Mouse (Mus musculus) myocyte (in vitro differentiated cells): ENCODE measurements around the gene Slc25a42. TPM values are rescaled to one million over a fixed set of nuclear protein-coding genes. Genes with fewer than 3 reads are reported as not detected.

Source experiments
- H3K27me3 ChIP-seq: one replicate; pipeline ENCODE4 v1.6.1; 2011; ENCODE audit not compliant: control insufficient read depth, insufficient read depth, insufficient read length
- H3K36me3 ChIP-seq: one replicate; pipeline ENCODE4 v1.6.1; 2011; ENCODE audit not compliant: control insufficient read depth, insufficient read depth
- H3K4me2 ChIP-seq: one replicate; pipeline ENCODE4 v1.6.1; 2011; ENCODE audit warnings: low read depth, control low read depth
- H3K4me3 ChIP-seq: one replicate; pipeline ENCODE4 v1.5.1; 2011; ENCODE audit warnings: mild to moderate bottlenecking, control low read depth, moderate library complexity
- H3K79me2 ChIP-seq: one replicate; pipeline ENCODE4 v1.6.1; 2011; ENCODE audit not compliant: control insufficient read depth, insufficient read depth
- H3ac ChIP-seq: one replicate; pipeline ENCODE4 v1.6.1; 2011; ENCODE audit not compliant: control insufficient read depth, insufficient read length
- CEBPB ChIP-seq: IDR thresholded peaks from 2 replicates; pipeline ENCODE4 v1.6.1; 2011; ENCODE audit warnings: mild to moderate bottlenecking, moderate library complexity; ENCODE audit not compliant: poor library complexity, insufficient read depth, severe bottlenecking
- E2F4 ChIP-seq: IDR thresholded peaks from one replicate; pipeline ENCODE4 v1.6.1; 2011; ENCODE audit warnings: mild to moderate bottlenecking, control low read depth, moderate library complexity; ENCODE audit not compliant: insufficient read depth
- MAX ChIP-seq: IDR thresholded peaks from one replicate; pipeline ENCODE4 v1.6.1; 2011; ENCODE audit warnings: low read depth, mild to moderate bottlenecking, control low read depth
- MYOD1 ChIP-seq, 3 experiments: IDR thresholded peaks; one replicate each; pipeline ENCODE4 v1.6.1; 2011; ENCODE audit warnings: control low read depth in 2 of 3, low read depth in 2 of 3, mild to moderate bottlenecking in 2 of 3, moderate library complexity in 1 of 3; ENCODE audit not compliant: insufficient read length in 2 of 3, control insufficient read depth in 1 of 3
- MYOG ChIP-seq, 3 experiments: IDR thresholded peaks; one replicate each; pipeline ENCODE4 v1.6.1; 2011; ENCODE audit warnings: control low read depth in 2 of 3, low read depth in 2 of 3, mild to moderate bottlenecking in 2 of 3; ENCODE audit not compliant: insufficient read length in 2 of 3, control insufficient read depth in 1 of 3, insufficient read depth in 1 of 3
- POLR2A ChIP-seq: IDR thresholded peaks from one replicate; pipeline ENCODE4 v1.6.1; 2011; ENCODE audit warnings: low read depth, mild to moderate bottlenecking, control low read depth, moderate library complexity; ENCODE audit not compliant: insufficient read length
- POLR2AphosphoS2 ChIP-seq: IDR thresholded peaks from one replicate; pipeline ENCODE4 v1.6.1; 2011; ENCODE audit warnings: low read depth, control low read depth; ENCODE audit not compliant: insufficient read length
- REST ChIP-seq: IDR thresholded peaks from one replicate; pipeline ENCODE4 v1.6.1; 2011; ENCODE audit warnings: mild to moderate bottlenecking, control low read depth, moderate library complexity; ENCODE audit not compliant: insufficient read depth, insufficient read length
- SRF ChIP-seq: IDR thresholded peaks from one replicate; pipeline ENCODE4 v1.6.1; 2011; ENCODE audit warnings: low read depth; ENCODE audit not compliant: control insufficient read depth, insufficient read length
- TCF12 ChIP-seq: IDR thresholded peaks from one replicate; pipeline ENCODE4 v1.6.1; 2011; ENCODE audit warnings: mild to moderate bottlenecking, control low read depth; ENCODE audit not compliant: poor library complexity, insufficient read depth, severe bottlenecking
- TCF3 ChIP-seq: IDR thresholded peaks from one replicate; pipeline ENCODE4 v1.6.1; 2011; ENCODE audit warnings: low read depth, control low read depth; ENCODE audit not compliant: insufficient read length
- USF1 ChIP-seq: IDR thresholded peaks from one replicate; pipeline ENCODE4 v1.6.1; 2011; ENCODE audit warnings: low read depth, mild to moderate bottlenecking, control low read depth, moderate library complexity
- polyA plus RNA-seq: library from polyadenylated mRNA; unstranded; fragments of >200 nt; fragmentation: generic; extraction: Trizol; gene quantifications from one replicate; pipeline ENCODE4 v1.2.1, GENCODE M21; 2012; ENCODE audit warnings: missing spikeins

Gene Slc25a42
- polyA plus RNA-seq, 1 experiment, result 2.6 TPM

- peak within 1 kb of the TSS; percentile 79 for H3K4me2 ChIP-seq
Measured at GRCm38 (mm10) chr8:70172043-70172681, 39.9 kb downstream of the Slc25a42 start, which contains the start of gene Tmem161a. Tmem161a (plus strand) TSS chr8:70172356.

GRCm38 (mm10) chr8:70171240-70171639 lies 40.9 kb downstream of the Slc25a42 start:
- no peak overlapping the region for H3K4me3 ChIP-seq
- H3K36me3 ChIP-seq, result no peaks in the 10 kb centered on the region
- peaks cover 2% of the 10 kb centered on the region for H3K27me3 ChIP-seq
- no peak for TF ChIP-seq CEBPB
- TF ChIP-seq MYOG (IDR thresholded peaks at IDR 0.05; ENCODE audit: control insufficient read depth in 1 of 3, insufficient read depth in 1 of 3, insufficient read length in 2 of 3, low read depth in 2 of 3), result no peak
- TF ChIP-seq SRF, result no peak
- no peak for TF ChIP-seq USF1
- H3ac ChIP-seq, result no peak overlapping the region
- H3K4me2 ChIP-seq, result no peak overlapping the region
- peaks cover 16% of the 10 kb centered on the region for H3K79me2 ChIP-seq

More at GRCm38 (mm10) chr8:70172043-70172681, 39.9 kb downstream of the Slc25a42 start, which contains the start of gene Tmem161a:
- TF ChIP-seq POLR2AphosphoS2, result peak; percentile 78
- TF ChIP-seq REST, result no peak
- TF ChIP-seq POLR2A, result peak; percentile 86
- TF ChIP-seq MYOD1 (IDR thresholded peaks at IDR 0.05; ENCODE audit: control insufficient read depth in 1 of 3, insufficient read length in 2 of 3, low read depth in 2 of 3), result no peak
- TF ChIP-seq CEBPB, result no peak
- no peak for TF ChIP-seq TCF3
- no peak for TF ChIP-seq E2F4
- no peak for TF ChIP-seq MYOG (IDR thresholded peaks at IDR 0.05; ENCODE audit: control insufficient read depth in 1 of 3, insufficient read depth in 1 of 3, insufficient read length in 2 of 3, low read depth in 2 of 3)
- peak; percentile 89 for TF ChIP-seq SRF
- no peaks in the 10 kb centered on the region for H3K27me3 ChIP-seq
- H3K4me3 ChIP-seq, result peak within 1 kb of the TSS; percentile 49
- peak within 1 kb of the TSS; percentile 27 for H3ac ChIP-seq
- no peaks in the 10 kb centered on the region for H3K36me3 ChIP-seq
- H3K79me2 ChIP-seq, result peaks cover 16% of the 10 kb centered on the region

- no peak overlapping the region for H3K4me2 ChIP-seq
- H3K4me3 ChIP-seq, result no peak overlapping the region
- peaks cover 16% of the 10 kb centered on the region for H3K79me2 ChIP-seq
- H3K27me3 ChIP-seq, result peaks cover 7% of the 10 kb centered on the region
- H3K36me3 ChIP-seq, result no peaks in the 10 kb centered on the region
- H3ac ChIP-seq, result no peak overlapping the region
- TF ChIP-seq POLR2AphosphoS2, result no peak
- no peak for TF ChIP-seq USF1
- TF ChIP-seq REST, result no peak
- no peak for TF ChIP-seq CEBPB
- no peak for TF ChIP-seq MYOD1 (IDR thresholded peaks at IDR 0.05; ENCODE audit: control insufficient read depth in 1 of 3, insufficient read length in 2 of 3, low read depth in 2 of 3)
- TF ChIP-seq MAX, result no peak
- no peak for TF ChIP-seq E2F4
- no peak for TF ChIP-seq POLR2A
- TF ChIP-seq MYOG (IDR thresholded peaks at IDR 0.05; ENCODE audit: control insufficient read depth in 1 of 3, insufficient read depth in 1 of 3, insufficient read length in 2 of 3, low read depth in 2 of 3), result no peak
- TF ChIP-seq TCF12, result no peak
- no peak for TF ChIP-seq TCF3
- TF ChIP-seq SRF, result no peak
Measured at GRCm38 (mm10) chr8:70170748-70171147, 41.4 kb downstream of the Slc25a42 start.

GRCm38 (mm10) chr8:70170116-70170515 lies 42.0 kb downstream of the Slc25a42 start:
- TF ChIP-seq POLR2A (no peak), MYOD1 (IDR thresholded peaks at IDR 0.05; ENCODE audit: control insufficient read depth in 1 of 3, insufficient read length in 2 of 3, low read depth in 2 of 3) (no peak), MYOG (IDR thresholded peaks at IDR 0.05; ENCODE audit: control insufficient read depth in 1 of 3, insufficient read depth in 1 of 3, insufficient read length in 2 of 3, low read depth in 2 of 3) (no peak), CEBPB (no peak), TCF3 (no peak), E2F4 (no peak), REST (no peak), TCF12 (no peak)
- no peak overlapping the region for H3K4me3 ChIP-seq

GRCm38 (mm10) chr8:70166504-70167110 lies 45.5 kb downstream of the Slc25a42 start:
- Histone ChIP-seq H3ac (no peak overlapping the region), H3K4me3 (no peak overlapping the region), H3K27me3 (peaks cover 26% of the 10 kb centered on the region), H3K79me2 (no peaks in the 10 kb centered on the region), H3K36me3 (no peaks in the 10 kb centered on the region), H3K4me2 (peak overlapping the region; percentile 34)
- no peak for TF ChIP-seq MAX
- no peak for TF ChIP-seq E2F4
- no peak for TF ChIP-seq TCF3
- TF ChIP-seq USF1, result no peak
- no peak for TF ChIP-seq SRF
- no peak for TF ChIP-seq MYOD1 (IDR thresholded peaks at IDR 0.05; ENCODE audit: control insufficient read depth in 1 of 3, insufficient read length in 2 of 3, low read depth in 2 of 3)
- no peak for TF ChIP-seq MYOG (IDR thresholded peaks at IDR 0.05; ENCODE audit: control insufficient read depth in 1 of 3, insufficient read depth in 1 of 3, insufficient read length in 2 of 3, low read depth in 2 of 3)
- no peak for TF ChIP-seq POLR2AphosphoS2
- TF ChIP-seq TCF12, result no peak
- no peak for TF ChIP-seq CEBPB
- no peak for TF ChIP-seq POLR2A
- no peak for TF ChIP-seq REST

More at GRCm38 (mm10) chr8:70170116-70170515, 42.0 kb downstream of the Slc25a42 start:
- peaks cover 13% of the 10 kb centered on the region for H3K27me3 ChIP-seq
- H3K36me3 ChIP-seq, result no peaks in the 10 kb centered on the region
- H3K79me2 ChIP-seq, result peaks cover 16% of the 10 kb centered on the region
- H3K4me2 ChIP-seq, result no peak overlapping the region
- no peak overlapping the region for H3ac ChIP-seq
